In the genomic region with DNA sequence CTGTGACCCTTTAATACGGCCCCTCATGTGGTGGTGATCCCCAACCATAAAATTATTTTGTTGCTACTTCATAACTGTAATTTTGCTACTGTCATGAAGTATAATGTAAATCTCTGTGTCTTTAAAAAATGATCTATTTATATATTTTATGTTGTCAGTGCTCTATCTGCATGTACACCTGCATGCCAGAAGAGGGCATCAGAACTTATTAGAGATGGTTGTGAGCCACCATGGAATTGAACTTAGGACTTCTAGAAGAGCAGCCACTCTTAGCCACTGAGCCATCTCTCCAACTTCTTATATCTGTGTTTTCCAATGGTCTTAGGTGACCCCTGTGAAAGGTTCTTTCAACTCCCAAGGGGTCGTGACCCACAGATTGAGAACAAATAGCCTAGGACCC, we compare ENCODE assay signal across 16 mouse cellular contexts. TPM values are rescaled to one million over a fixed set of nuclear protein-coding genes. Genes with fewer than 3 reads are reported as not detected.
DNase-seq lines count a peak whose midpoint lies in the region; ATAC-seq and TF ChIP-seq lines count a peak whose summit lies in the region.
"Had no signal": no experiment of that assay in that cellular context is flagged by ENCODE, and none has a peak within 500 bp of the region (broad histone marks: within the 10 kb centered on the region; RNA-seq: fewer than 3 reads in every experiment).

No protein-coding gene starts in this region.

- no peak for DNase-seq in heart, postnatal 0 days (ENCODE audit: low spot score)
- DNase-seq in heart, adult 11 months, result no peak
- DNase-seq in midbrain, postnatal 0 days (ENCODE audit: low spot score), result no peak
- no peak for DNase-seq in midbrain, embryonic 10.5 days (ENCODE audit: low spot score)
- peak; percentile 9 for DNase-seq in embryonic facial prominence, embryonic 14.5 days (ENCODE audit: low spot score)
- no peak for DNase-seq in urinary bladder, postnatal 36 days (ENCODE audit: low spot score in 2 of 2)
- DNase-seq in urinary bladder, postnatal 10 days (ENCODE audit: low spot score), result no peak
- no peak for DNase-seq in right cerebral cortex, postnatal 4 days
- DNase-seq: adrenal gland, postnatal 14 days; cerebellum, adult 8-10 months; kidney, adult 11 months; layer of hippocampus, postnatal 36 days; liver, embryonic 13.5 days had no signal

- no peaks in the 10 kb centered on the region for H3K4me1 ChIP-seq in heart, postnatal 0 days (ENCODE audit: control insufficient read depth, insufficient read depth)
- no peaks in the 10 kb centered on the region for H3K4me1 ChIP-seq in midbrain, postnatal 0 days (ENCODE audit: insufficient read depth, low read length)
- H3K4me1 ChIP-seq in midbrain, embryonic 10.5 days, result no peaks in the 10 kb centered on the region
- H3K4me1 ChIP-seq in embryonic facial prominence, embryonic 14.5 days (ENCODE audit: control insufficient read depth, insufficient read depth, low read length), result no peaks in the 10 kb centered on the region
- H3K4me1 ChIP-seq: heart, embryonic 15.5 days; midbrain, embryonic 13.5 days had no signal

- peak; percentile 24 for TF ChIP-seq CTCF in heart, postnatal 0 days (IDR thresholded peaks at IDR 0.05; ENCODE audit: low read depth)
- TF ChIP-seq CTCF in midbrain, postnatal 0 days (IDR thresholded peaks at IDR 0.05), result peak; percentile 47

- H3K36me3 ChIP-seq in heart, postnatal 0 days (replicated peaks; ENCODE audit: control insufficient read depth, insufficient read depth, low read length), result no peaks in the 10 kb centered on the region
- no peaks in the 10 kb centered on the region for H3K36me3 ChIP-seq in midbrain, postnatal 0 days (ENCODE audit: insufficient read depth, low read length)
- H3K36me3 ChIP-seq in midbrain, embryonic 10.5 days, result peaks cover 5% of the 10 kb centered on the region
- H3K36me3 ChIP-seq in embryonic facial prominence, embryonic 14.5 days (ENCODE audit: control insufficient read depth, insufficient read depth, low read length), result no peaks in the 10 kb centered on the region
- H3K36me3 ChIP-seq: heart, embryonic 15.5 days; liver, embryonic 13.5 days had no signal

- no peak overlapping the region for H3K27ac ChIP-seq in heart, postnatal 0 days (ENCODE audit: low read depth)
- H3K27ac ChIP-seq in midbrain, postnatal 0 days (ENCODE audit: low read depth, low read length), result no peak overlapping the region
- no peak overlapping the region for H3K27ac ChIP-seq in midbrain, embryonic 10.5 days (replicated peaks)
- H3K27ac ChIP-seq in embryonic facial prominence, embryonic 14.5 days (replicated peaks; ENCODE audit: low read depth, low read length), result no peak overlapping the region
- H3K27ac ChIP-seq: heart, embryonic 15.5 days; liver, embryonic 13.5 days; midbrain, embryonic 13.5 days had no signal

- H3K4me3 ChIP-seq in heart, postnatal 0 days (ENCODE audit: low read depth, low read length), result no peak overlapping the region
- no peak overlapping the region for H3K4me3 ChIP-seq in midbrain, postnatal 0 days (ENCODE audit: low read depth, low read length)
- H3K4me3 ChIP-seq in midbrain, embryonic 10.5 days, result no peak overlapping the region
- no peak overlapping the region for H3K4me3 ChIP-seq in embryonic facial prominence, embryonic 14.5 days (ENCODE audit: low read depth, low read length)
- H3K4me3 ChIP-seq: erythroblast, embryonic 14.5 days; heart, embryonic 15.5 days; liver, embryonic 13.5 days; midbrain, embryonic 13.5 days had no signal

- ATAC-seq in heart, postnatal 0 days (ENCODE audit: insufficient read depth, low read depth), result no peak
- ATAC-seq in midbrain, postnatal 0 days (ENCODE audit: low FRiP score), result no peak
- ATAC-seq in embryonic facial prominence, embryonic 14.5 days (ENCODE audit: low read depth), result no peak
- ATAC-seq: midbrain, embryonic 13.5 days had no signal

- no peak for TF ChIP-seq EP300 in heart, postnatal 0 days (IDR thresholded peaks at IDR 0.05; ENCODE audit: low read depth)

- 80% methylated on average over 2 of the region's 2 CpGs for WGBS in heart, postnatal 0 days
- WGBS in midbrain, postnatal 0 days, result 82% methylated on average over 2 of the region's 2 CpGs
- 80% methylated on average over 2 of the region's 2 CpGs for WGBS in midbrain, embryonic 10.5 days
- 85% methylated on average over 2 of the region's 2 CpGs for WGBS in embryonic facial prominence, embryonic 14.5 days

- no peak overlapping the region for H3K4me2 ChIP-seq in heart, postnatal 0 days (ENCODE audit: low read depth, low read length)
- H3K4me2 ChIP-seq in midbrain, postnatal 0 days (ENCODE audit: low read depth, low read length, poor library complexity, severe bottlenecking), result no peak overlapping the region
- no peak overlapping the region for H3K4me2 ChIP-seq in embryonic facial prominence, embryonic 14.5 days (ENCODE audit: low read depth, low read length)
- H3K4me2 ChIP-seq: heart, embryonic 15.5 days; liver, embryonic 13.5 days; midbrain, embryonic 13.5 days had no signal

- no peaks in the 10 kb centered on the region for H3K27me3 ChIP-seq in heart, postnatal 0 days (ENCODE audit: control insufficient read depth, insufficient read depth, low read length)
- no peaks in the 10 kb centered on the region for H3K27me3 ChIP-seq in midbrain, postnatal 0 days (ENCODE audit: insufficient read depth, low read length)
- H3K27me3 ChIP-seq in midbrain, embryonic 10.5 days (ENCODE audit: low read depth, poor library complexity, severe bottlenecking), result no peaks in the 10 kb centered on the region
- no peaks in the 10 kb centered on the region for H3K27me3 ChIP-seq in embryonic facial prominence, embryonic 14.5 days (replicated peaks; ENCODE audit: control insufficient read depth, insufficient read depth, low read length)
- H3K27me3 ChIP-seq: heart, embryonic 15.5 days; liver, embryonic 13.5 days; midbrain, embryonic 13.5 days had no signal

- no peak overlapping the region for H3K9ac ChIP-seq in heart, postnatal 0 days (replicated peaks; ENCODE audit: low read depth, low read length)
- no peak overlapping the region for H3K9ac ChIP-seq in midbrain, postnatal 0 days (replicated peaks; ENCODE audit: low read length, poor library complexity, severe bottlenecking)
- no peak overlapping the region for H3K9ac ChIP-seq in embryonic facial prominence, embryonic 14.5 days (ENCODE audit: low read depth, low read length)
- H3K9ac ChIP-seq: heart, embryonic 15.5 days; liver, embryonic 13.5 days; midbrain, embryonic 13.5 days had no signal

- H3K9me3 ChIP-seq in heart, postnatal 0 days (replicated peaks; ENCODE audit: control insufficient read depth, low read length), result no peaks in the 10 kb centered on the region
- H3K9me3 ChIP-seq in midbrain, postnatal 0 days (ENCODE audit: low read length), result no peaks in the 10 kb centered on the region
- H3K9me3 ChIP-seq in midbrain, embryonic 10.5 days (replicated peaks), result no peaks in the 10 kb centered on the region
- H3K9me3 ChIP-seq in embryonic facial prominence, embryonic 14.5 days (ENCODE audit: control insufficient read depth, low read length), result no peaks in the 10 kb centered on the region
- H3K9me3 ChIP-seq: heart, embryonic 15.5 days; liver, embryonic 13.5 days; midbrain, embryonic 13.5 days had no signal

RNA-seq across cellular contexts. Expression of gene Mmp19, which starts 17.8 kb away (rescaled TPM):
- 5.1 and 9.0 TPM in 2 replicates for total RNA-seq in heart, postnatal 0 days (2014; rRNA removed; ENCODE audit: low replicate concordance)
- 1.00 and 1.5 TPM in 2 replicates for polyA plus RNA-seq in heart, postnatal 0 days (2015; fragmentation: Nextera tagmentation; extraction: Ambion mirVana)
- 1.3 and 1.8 TPM in 2 replicates for total RNA-seq in midbrain, postnatal 0 days (2014; rRNA removed)
- 0.29 and 0.54 TPM in 2 replicates for polyA plus RNA-seq in midbrain, postnatal 0 days (2015; fragmentation: Nextera tagmentation; extraction: Ambion mirVana)
- polyA plus RNA-seq in midbrain, embryonic 10.5 days (2016; fragmentation: Nextera tagmentation; extraction: Ambion mirVana), result 0.44 and 0.66 TPM in 2 replicates
- polyA plus RNA-seq in embryonic facial prominence, embryonic 14.5 days (2014; fragmentation: Nextera tagmentation; extraction: Ambion mirVana), result 1.4 and 1.8 TPM in 2 replicates

RNA-seq across cellular contexts. Expression of gene Pym1, which starts 25.2 kb away (rescaled TPM):
- total RNA-seq in heart, postnatal 0 days (2014; rRNA removed; ENCODE audit: low replicate concordance), result 37.1 and 49.2 TPM in 2 replicates
- 13.7 and 16.5 TPM in 2 replicates for polyA plus RNA-seq in heart, postnatal 0 days (2015; fragmentation: Nextera tagmentation; extraction: Ambion mirVana)
- 54.9 and 60.1 TPM in 2 replicates for total RNA-seq in midbrain, postnatal 0 days (2014; rRNA removed)
- polyA plus RNA-seq in midbrain, postnatal 0 days (2015; fragmentation: Nextera tagmentation; extraction: Ambion mirVana), result 48.0 and 52.2 TPM in 2 replicates
- polyA plus RNA-seq in midbrain, embryonic 10.5 days (2016; fragmentation: Nextera tagmentation; extraction: Ambion mirVana), result 56.6 and 59.1 TPM in 2 replicates
- 27.1 and 34.7 TPM in 2 replicates for polyA plus RNA-seq in embryonic facial prominence, embryonic 14.5 days (2014; fragmentation: Nextera tagmentation; extraction: Ambion mirVana)

RNA-seq across cellular contexts. Expression of gene Dgka, which starts 28.2 kb away (rescaled TPM):
- total RNA-seq in heart, postnatal 0 days (2014; rRNA removed; ENCODE audit: low replicate concordance), result 4.8 and 6.8 TPM in 2 replicates
- 4.8 and 5.2 TPM in 2 replicates for polyA plus RNA-seq in heart, postnatal 0 days (2015; fragmentation: Nextera tagmentation; extraction: Ambion mirVana)
- 4.5 and 7.5 TPM in 2 replicates for total RNA-seq in midbrain, postnatal 0 days (2014; rRNA removed)
- 4.9 and 5.1 TPM in 2 replicates for polyA plus RNA-seq in midbrain, postnatal 0 days (2015; fragmentation: Nextera tagmentation; extraction: Ambion mirVana)
- polyA plus RNA-seq in midbrain, embryonic 10.5 days (2016; fragmentation: Nextera tagmentation; extraction: Ambion mirVana), result 3.7 and 4.7 TPM in 2 replicates
- 16.7 and 17.0 TPM in 2 replicates for polyA plus RNA-seq in embryonic facial prominence, embryonic 14.5 days (2014; fragmentation: Nextera tagmentation; extraction: Ambion mirVana)

RNA-seq across cellular contexts. Expression of gene Dnajc14, which starts 31.0 kb away (rescaled TPM):
- total RNA-seq in heart, postnatal 0 days (2014; rRNA removed; ENCODE audit: low replicate concordance), result 28.6 and 29.7 TPM in 2 replicates
- polyA plus RNA-seq in heart, postnatal 0 days (2015; fragmentation: Nextera tagmentation; extraction: Ambion mirVana), result 27.6 and 29.8 TPM in 2 replicates
- total RNA-seq in midbrain, postnatal 0 days (2014; rRNA removed), result 31.4 and 39.4 TPM in 2 replicates
- polyA plus RNA-seq in midbrain, postnatal 0 days (2015; fragmentation: Nextera tagmentation; extraction: Ambion mirVana), result 34.6 and 37.7 TPM in 2 replicates
- polyA plus RNA-seq in midbrain, embryonic 10.5 days (2016; fragmentation: Nextera tagmentation; extraction: Ambion mirVana), result 50.7 and 57.8 TPM in 2 replicates
- 42.7 and 47.9 TPM in 2 replicates for polyA plus RNA-seq in embryonic facial prominence, embryonic 14.5 days (2014; fragmentation: Nextera tagmentation; extraction: Ambion mirVana)

RNA-seq across cellular contexts. Expression of gene Tmem198b, which starts 31.3 kb away (rescaled TPM):
- 17.9 and 24.4 TPM in 2 replicates for total RNA-seq in heart, postnatal 0 days (2014; rRNA removed; ENCODE audit: low replicate concordance)
- polyA plus RNA-seq in heart, postnatal 0 days (2015; fragmentation: Nextera tagmentation; extraction: Ambion mirVana), result 11.1 and 11.6 TPM in 2 replicates
- total RNA-seq in midbrain, postnatal 0 days (2014; rRNA removed), result 18.6 and 21.8 TPM in 2 replicates
- 17.1 and 18.9 TPM in 2 replicates for polyA plus RNA-seq in midbrain, postnatal 0 days (2015; fragmentation: Nextera tagmentation; extraction: Ambion mirVana)
- 22.1 and 24.3 TPM in 2 replicates for polyA plus RNA-seq in midbrain, embryonic 10.5 days (2016; fragmentation: Nextera tagmentation; extraction: Ambion mirVana)
- polyA plus RNA-seq in embryonic facial prominence, embryonic 14.5 days (2014; fragmentation: Nextera tagmentation; extraction: Ambion mirVana), result 13.7 and 14.9 TPM in 2 replicates
